Mouse (Mus musculus): ENCODE measurements around the gene Med26.

The Med26 gene

GRCm38 (mm10) chr8:72547802-72548643, at the start of gene Med26:
Gene Med26 (minus strand): TSS chr8:72548270.
- DNase-seq (ENCODE audit: low read depth): peak; percentile 99

GRCm38 (mm10) chr8:72590198-72590597, 42.1 kb upstream of the Med26 start:
- DNase-seq (ENCODE audit: low read depth): peak; percentile 84

GRCm38 (mm10) chr8:72589286-72589685, 41.2 kb upstream of the Med26 start:
- no peak for DNase-seq (ENCODE audit: low read depth)

- DNase-seq (ENCODE audit: low read depth): no peak
Observed at GRCm38 (mm10) chr8:72588865-72589264, 40.8 kb upstream of the Med26 start.

- DNase-seq (ENCODE audit: low read depth): no peak
Observed at GRCm38 (mm10) chr8:72587806-72588205, 39.7 kb upstream of the Med26 start.

- no peak for DNase-seq (ENCODE audit: low read depth)
Observed at GRCm38 (mm10) chr8:72584390-72584789, 36.3 kb upstream of the Med26 start.

GRCm38 (mm10) chr8:72583056-72583771, 35.1 kb upstream of the Med26 start:
- DNase-seq (ENCODE audit: low read depth): peak; percentile 95

GRCm38 (mm10) chr8:72579374-72579773, 31.3 kb upstream of the Med26 start:
- DNase-seq (ENCODE audit: low read depth): no peak

- DNase-seq (ENCODE audit: low read depth): no peak
Observed at GRCm38 (mm10) chr8:72577941-72578340, 29.9 kb upstream of the Med26 start.

GRCm38 (mm10) chr8:72577266-72577665, 29.2 kb upstream of the Med26 start:
- DNase-seq (ENCODE audit: low read depth): no peak

GRCm38 (mm10) chr8:72575915-72576314, 27.8 kb upstream of the Med26 start:
- no peak for DNase-seq (ENCODE audit: low read depth)

GRCm38 (mm10) chr8:72573450-72573849, 25.4 kb upstream of the Med26 start:
- DNase-seq (ENCODE audit: low read depth): no peak

GRCm38 (mm10) chr8:72572507-72572906, 24.4 kb upstream of the Med26 start:
- no peak for DNase-seq (ENCODE audit: low read depth)

GRCm38 (mm10) chr8:72571611-72572473, 23.8 kb upstream of the Med26 start, which contains the start of gene Tmem38a:
Gene Tmem38a (plus strand): TSS chr8:72572055.
- peak; percentile 71 for DNase-seq (ENCODE audit: low read depth)

- peak; percentile 99 for DNase-seq (ENCODE audit: low read depth)
Observed at GRCm38 (mm10) chr8:72570633-72571610, 22.9 kb upstream of the Med26 start, which contains the start of gene Smim7. Gene Smim7 (minus strand): TSS chr8:72571088.

GRCm38 (mm10) chr8:72565970-72566369, 17.9 kb upstream of the Med26 start:
- no peak for DNase-seq (ENCODE audit: low read depth)

GRCm38 (mm10) chr8:72561111-72561689, 13.1 kb upstream of the Med26 start:
- no peak for DNase-seq (ENCODE audit: low read depth)

GRCm38 (mm10) chr8:72555770-72556169, 7.7 kb upstream of the Med26 start:
- DNase-seq (ENCODE audit: low read depth): no peak

- peak; percentile 40 for DNase-seq (ENCODE audit: low read depth)
Observed at GRCm38 (mm10) chr8:72549314-72549892, 1.3 kb upstream of the Med26 start.
